Mouse (Mus musculus): ENCODE measurements around the gene Bak1.

Gene Bak1

GRCm38 (mm10) chr17:27050853-27051252, 22.0 kb upstream of the Bak1 start:
- CTCF ChIA-PET, result no interaction called here

- CTCF ChIA-PET, result interaction anchor here (0.6 kb wide), 3 partner anchors 24 to 121 kb away, joined by 5 to 29 read pairs (median 11); no protein-coding TSS in a partner anchor
These were observed 19.8 kb upstream of the Bak1 start for GRCm38 (mm10) chr17:27048445-27049239.

GRCm38 (mm10) chr17:27047762-27048444, 19.1 kb upstream of the Bak1 start:
- CTCF ChIA-PET, result interaction anchor here (0.6 kb wide), 1 partner anchor 106 kb away, joined by 11 read pairs; no protein-coding TSS in a partner anchor

GRCm38 (mm10) chr17:27045164-27045563, 16.4 kb upstream of the Bak1 start:
- CTCF ChIA-PET, result no interaction called here

GRCm38 (mm10) chr17:27042840-27043239, 14.0 kb upstream of the Bak1 start:
- CTCF ChIA-PET, result no interaction called here

- CTCF ChIA-PET, result no interaction called here
These were observed 12.9 kb upstream of the Bak1 start for GRCm38 (mm10) chr17:27041787-27042055.

GRCm38 (mm10) chr17:27041046-27041786, 12.4 kb upstream of the Bak1 start:
- CTCF ChIA-PET, result no interaction called here

GRCm38 (mm10) chr17:27040304-27041045, 11.7 kb upstream of the Bak1 start:
- CTCF ChIA-PET, result interaction anchor here (0.7 kb wide), 1 partner anchor 19 kb away, joined by 3 read pairs; no protein-coding TSS in a partner anchor

GRCm38 (mm10) chr17:27039432-27040102, 10.8 kb upstream of the Bak1 start:
- CTCF ChIA-PET, result interaction anchor here (0.6 to 0.7 kb wide), 2 partner anchors 20 to 154 kb away, joined by 3 to 5 read pairs; no protein-coding TSS in a partner anchor

GRCm38 (mm10) chr17:27038335-27039050, 9.7 kb upstream of the Bak1 start:
- CTCF ChIA-PET, result interaction anchor here (0.6 kb wide), 1 partner anchor 64 kb away, joined by 3 read pairs; no protein-coding TSS in a partner anchor

- CTCF ChIA-PET, result no interaction called here
These were observed 7.7 kb upstream of the Bak1 start for GRCm38 (mm10) chr17:27036465-27036864.

- CTCF ChIA-PET, result interaction anchor here (0.8 to 2.6 kb wide), 2 partner anchors 53 to 55 kb away, joined by 3 to 9 read pairs; no protein-coding TSS in a partner anchor
These were observed 4.1 kb upstream of the Bak1 start for GRCm38 (mm10) chr17:27032869-27033268.

- CTCF ChIA-PET, result interaction anchor here (0.8 to 2.6 kb wide), 2 partner anchors 54 to 56 kb away, joined by 3 to 9 read pairs; no protein-coding TSS in a partner anchor
These were observed 3.5 kb upstream of the Bak1 start for GRCm38 (mm10) chr17:27032328-27032727.

- CTCF ChIA-PET, result interaction anchor here (2.6 kb wide), 1 partner anchor 55 kb away, joined by 9 read pairs; no protein-coding TSS in a partner anchor
These were observed 2.1 kb upstream of the Bak1 start for GRCm38 (mm10) chr17:27030896-27031295.

- CTCF ChIA-PET, result interaction anchor here (1.0 to 1.1 kb wide), 3 partner anchors 27 to 56 kb away, joined by 3 to 4 read pairs (median 3); no protein-coding TSS in a partner anchor
These were observed 622 bp upstream of the Bak1 start for GRCm38 (mm10) chr17:27029431-27029830.

- CTCF ChIA-PET, result interaction anchor here (0.7 to 1.1 kb wide), 3 partner anchors 30 to 55 kb away, joined by 3 to 5 read pairs (median 3); no protein-coding TSS in a partner anchor
These were observed 469 bp downstream of the Bak1 start for GRCm38 (mm10) chr17:27028284-27028795.

- CTCF ChIA-PET, result no interaction called here
These were observed 1.1 kb downstream of the Bak1 start for GRCm38 (mm10) chr17:27027460-27028283.

GRCm38 (mm10) chr17:27025951-27026350, 2.9 kb downstream of the Bak1 start:
- CTCF ChIA-PET, result interaction anchor here (0.7 kb wide), 1 partner anchor 20 kb away, joined by 3 read pairs; no protein-coding TSS in a partner anchor
